Mouse (Mus musculus) ES-E14 (cell line): ENCODE data around the gene Iah1. TPM values are rescaled to one million over a fixed set of nuclear protein-coding genes. Genes with fewer than 3 reads are reported as not detected.

Experiments
- DNase-seq: peaks from one replicate; pipeline ENCODE4 v3.0.0-alpha.2; 2013; ENCODE audit warnings: low read depth, low spot score
- H3K27ac ChIP-seq: 2 replicates; pipeline ENCODE4 v1.5.1; 2012; ENCODE audit warnings: low read depth, mild to moderate bottlenecking, low read length, moderate library complexity, mixed read lengths; ENCODE audit not compliant: poor library complexity, insufficient read depth, severe bottlenecking
- H3K36me3 ChIP-seq: 2 replicates; pipeline ENCODE4 v1.6.1; 2012; ENCODE audit warnings: mild to moderate bottlenecking, low read length, moderate library complexity, mixed read lengths; ENCODE audit not compliant: control insufficient read depth, poor library complexity, insufficient read depth, severe bottlenecking
- H3K4me1 ChIP-seq, 2 experiments: fragments of 150-350 bp in 1 of 2; sonication (generic) in 1 of 2; 2 replicates each; pipeline ENCODE4 v1.6.1; 2012; ENCODE audit warnings: low read length in 2 of 2, mild to moderate bottlenecking in 1 of 2, mixed read lengths in 1 of 2; ENCODE audit not compliant: control insufficient read depth in 2 of 2, insufficient read depth in 2 of 2, poor library complexity in 1 of 2
- H3K4me3 ChIP-seq, 2 experiments: fragments of 150-350 bp in 1 of 2; sonication (generic) in 1 of 2; 2 replicates each; pipeline ENCODE4 v1.5.1; 2012; ENCODE audit warnings: low read length in 2 of 2, low read depth in 1 of 2, mild to moderate bottlenecking in 1 of 2, mixed read lengths in 1 of 2; ENCODE audit not compliant: insufficient read depth in 1 of 2, poor library complexity in 1 of 2, severe bottlenecking in 1 of 2
- H3K9ac ChIP-seq: 2 replicates; pipeline ENCODE4 v1.6.1; 2012; ENCODE audit warnings: low read depth, mild to moderate bottlenecking, low read length, mixed read lengths; ENCODE audit not compliant: poor library complexity, insufficient read depth, severe bottlenecking
- H3K9me3 ChIP-seq: fragments of 150-350 bp; sonication (generic); 2 replicates; pipeline ENCODE4 v1.6.1; 2012; ENCODE audit warnings: low read depth, mild to moderate bottlenecking, low read length; ENCODE audit not compliant: control insufficient read depth, insufficient read depth
- CHD2 ChIP-seq: IDR thresholded peaks from 2 replicates; pipeline ENCODE4 v1.6.1; 2014; ENCODE audit warnings: mild to moderate bottlenecking, low read depth, low read length, inconsistent platforms
- HCFC1 ChIP-seq: IDR thresholded peaks from 2 replicates; pipeline ENCODE4 v1.6.1; 2012; ENCODE audit warnings: low read length, inconsistent platforms, borderline replicate concordance; ENCODE audit not compliant: insufficient read depth
- MAFK ChIP-seq: IDR thresholded peaks from 2 replicates; pipeline ENCODE4 v1.6.1; 2014; ENCODE audit warnings: mild to moderate bottlenecking, low read depth, low read length, inconsistent platforms; ENCODE audit not compliant: insufficient read depth
- ZC3H11A ChIP-seq: IDR thresholded peaks from 2 replicates; pipeline ENCODE4 v1.6.1; 2012; ENCODE audit warnings: low read depth, mild to moderate bottlenecking, inconsistent platforms, low read length, borderline replicate concordance
- ZNF384 ChIP-seq: IDR thresholded peaks from 2 replicates; pipeline ENCODE4 v1.6.1; 2012; ENCODE audit warnings: low read depth, low read length, inconsistent platforms
- in situ Hi-C, 2 experiments: fragments of 600-800 bp; cut with MboI; formaldehyde crosslinking; loops; one replicate each; pipeline ENCODE4 v1.15.1; 2025; ENCODE audit warnings: low sequenced_read_pairs in 2 of 2, inconsistent platforms in 1 of 2; ENCODE audit not compliant: unreplicated experiment in 2 of 2
- total RNA-seq: library from RNA; depleted of rRNA; stranded (reverse); fragments of 300-350 nt; gene quantifications from 2 replicates; pipeline ENCODE4 v1.2.3, GENCODE M21; 2012

Gene Iah1
- total RNA-seq, 1 experiment = 24.2 TPM

DNA sequence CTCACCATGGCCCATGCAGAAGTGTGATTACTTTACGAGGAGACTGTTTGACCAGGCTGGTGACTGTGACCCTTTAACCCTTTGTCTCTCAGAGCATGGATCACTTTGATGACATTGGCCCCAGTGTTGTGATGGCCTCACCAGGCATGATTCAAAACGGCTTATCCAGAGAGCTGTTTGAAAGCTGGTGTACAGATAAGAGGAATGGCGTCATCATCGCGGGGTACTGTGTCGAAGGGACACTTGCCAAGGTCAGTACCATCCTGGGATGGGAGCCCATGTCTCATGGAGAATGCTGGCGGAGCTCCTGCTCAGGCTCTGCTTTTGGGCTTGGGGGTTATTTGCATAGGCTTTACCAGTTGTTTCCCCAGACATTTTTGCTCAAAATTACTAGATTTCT is 14.9 kb upstream of the Iah1 start:
- H3K36me3 ChIP-seq = peaks cover 50% of the 10 kb centered on the region

DNA sequence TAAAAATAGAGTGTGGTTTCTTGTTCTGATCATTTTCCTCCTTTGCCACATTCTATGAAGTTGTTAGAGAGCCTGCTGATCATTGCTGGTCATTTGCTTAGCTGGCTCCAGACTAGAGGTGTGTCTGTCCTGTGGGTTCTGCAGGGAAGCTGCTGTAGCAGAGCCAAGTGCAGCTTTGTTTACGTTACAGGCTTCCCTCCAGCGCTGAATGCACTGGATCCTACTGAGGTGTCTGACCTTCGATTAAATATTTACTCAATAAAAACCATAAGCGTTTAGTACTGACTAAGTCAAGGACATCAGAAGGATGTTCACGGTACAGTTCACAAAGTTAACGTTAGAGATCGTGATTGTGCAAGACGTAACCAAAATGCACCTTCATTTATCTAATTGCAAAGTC is 14.3 kb upstream of the Iah1 start:
- H3K36me3 ChIP-seq = peaks cover 53% of the 10 kb centered on the region
- TF ChIP-seq HCFC1 (no peak), CHD2 (no peak), MAFK (no peak), ZC3H11A (no peak)

More for the DNA sequence above, 14.9 kb upstream of the Iah1 start:
- Histone ChIP-seq H3K4me3 (no peak overlapping the region), H3K27ac (no peak overlapping the region), H3K9ac (no peak overlapping the region), H3K9me3 (no peaks in the 10 kb centered on the region), H3K4me1 (no peaks in the 10 kb centered on the region)
- no peak for DNase-seq
- TF ChIP-seq CHD2 = no peak
- no peak for TF ChIP-seq MAFK
- TF ChIP-seq ZNF384 = no peak
- no peak for TF ChIP-seq ZC3H11A
- TF ChIP-seq HCFC1 = no peak
- in situ Hi-C loops = no loop called here

DNA sequence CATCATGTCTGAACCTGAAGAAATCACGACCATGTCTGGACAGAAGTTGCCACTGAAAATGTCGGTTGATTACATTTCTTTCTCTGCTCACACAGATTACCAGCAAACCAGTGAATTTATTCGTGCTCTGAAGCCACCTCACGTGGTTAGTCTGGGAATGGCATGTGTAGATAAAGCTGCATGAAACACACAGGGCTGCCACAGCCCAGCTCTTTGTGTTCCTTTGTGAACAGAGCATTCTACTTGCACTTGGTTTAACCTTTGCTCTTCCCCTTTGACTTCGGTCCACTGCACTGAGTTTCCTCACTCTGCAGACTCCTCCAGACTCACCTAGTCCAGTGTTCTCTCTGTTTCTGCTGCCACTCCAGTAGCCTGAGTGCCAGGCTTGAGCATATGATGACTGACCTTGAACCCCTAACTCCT is 13.8 kb upstream of the Iah1 start:
- Histone ChIP-seq H3K9ac (no peak overlapping the region), H3K4me3 (no peak overlapping the region), H3K36me3 (peaks cover 52% of the 10 kb centered on the region), H3K27ac (no peak overlapping the region), H3K9me3 (no peaks in the 10 kb centered on the region), H3K4me1 (no peaks in the 10 kb centered on the region)
- no peak for DNase-seq
- in situ Hi-C loops = no loop called here
- TF ChIP-seq ZC3H11A (no peak), HCFC1 (no peak), CHD2 (no peak), ZNF384 (no peak)

More for the DNA sequence above, 14.3 kb upstream of the Iah1 start:
- Histone ChIP-seq H3K4me3 (no peak overlapping the region), H3K4me1 (no peaks in the 10 kb centered on the region), H3K27ac (no peak overlapping the region), H3K9me3 (no peaks in the 10 kb centered on the region), H3K9ac (no peak overlapping the region)
- no peak for DNase-seq
- in situ Hi-C loops = no loop called here

DNA sequence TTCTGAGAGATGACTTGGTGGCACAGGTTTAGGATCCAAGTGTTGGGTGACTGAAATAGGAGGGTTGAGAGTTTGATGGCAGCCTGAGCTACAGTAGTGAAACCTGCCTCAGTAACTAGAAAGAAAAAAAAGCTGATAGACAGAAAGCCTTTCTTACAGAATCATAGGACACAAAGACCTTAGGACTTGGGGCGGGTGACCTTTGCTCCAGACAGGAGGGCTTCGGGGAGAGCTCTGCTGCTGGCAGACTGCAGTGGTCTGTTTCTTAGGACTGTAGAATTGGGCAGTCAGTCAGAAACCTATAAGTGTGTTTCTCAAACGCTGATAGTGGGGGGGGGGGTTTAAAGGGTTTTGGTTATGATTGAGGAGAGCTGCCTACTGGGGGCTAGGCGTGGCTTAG is 10.4 kb upstream of the Iah1 start:
- Histone ChIP-seq H3K4me3 (no peak overlapping the region), H3K36me3 (peaks cover 61% of the 10 kb centered on the region), H3K27ac (no peak overlapping the region), H3K9ac (no peak overlapping the region), H3K4me1 (no peaks in the 10 kb centered on the region), H3K9me3 (no peaks in the 10 kb centered on the region)
- in situ Hi-C loops = no loop called here
- no peak for DNase-seq
- no peak for TF ChIP-seq ZC3H11A
- no peak for TF ChIP-seq HCFC1
- no peak for TF ChIP-seq MAFK

DNA sequence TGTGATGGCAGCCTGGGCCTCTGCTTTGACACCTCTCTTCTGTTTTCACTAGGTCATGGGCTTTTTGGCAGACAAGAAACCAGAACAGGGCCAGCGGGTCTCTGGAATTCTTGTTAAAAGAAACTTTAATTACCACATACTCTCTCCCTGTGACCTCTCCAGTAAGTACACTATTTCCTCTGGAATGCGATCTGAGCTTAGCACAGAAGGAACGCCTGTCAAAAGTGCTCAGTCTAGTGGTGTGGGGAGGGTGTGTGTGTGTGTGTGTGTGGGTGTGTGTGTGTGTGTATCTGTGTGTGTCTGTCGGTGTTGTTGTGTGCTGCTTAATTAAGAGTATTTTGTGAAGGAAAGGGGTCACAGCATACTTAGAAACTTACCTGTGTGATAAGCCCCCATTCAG is 9.5 kb upstream of the Iah1 start:
- Histone ChIP-seq H3K27ac (no peak overlapping the region), H3K9ac (no peak overlapping the region), H3K9me3 (no peaks in the 10 kb centered on the region), H3K4me1 (no peaks in the 10 kb centered on the region), H3K4me3 (no peak overlapping the region), H3K36me3 (peaks cover 61% of the 10 kb centered on the region)
- TF ChIP-seq MAFK = no peak
- TF ChIP-seq HCFC1 = no peak
- no peak for TF ChIP-seq CHD2
- no peak for TF ChIP-seq ZNF384
- no peak for TF ChIP-seq ZC3H11A
- DNase-seq = no peak
- in situ Hi-C loops = no loop called here
